Comparison of ENCODE assay signal across 27 mouse cellular contexts in genomic region chr19:40231074-40231738, GRCm38 (mm10). TPM values are rescaled to one million over a fixed set of nuclear protein-coding genes. Genes with fewer than 3 reads are reported as not detected.
DNase-seq lines count a peak whose midpoint lies in the region; ATAC-seq and TF ChIP-seq lines count a peak whose summit lies in the region.
"Had no signal": no experiment of that assay in that cellular context is flagged by ENCODE, and none has a peak within 500 bp of the region (broad histone marks: within the 10 kb centered on the region; RNA-seq: fewer than 3 reads in every experiment).

No protein-coding gene starts in this region.

- intact Hi-C loops in left cerebral cortex, postnatal 10 days (cut with DNase I) = loop anchor here (10.0 kb wide), 1 partner anchor 314 kb away; no protein-coding TSS in a partner anchor

- no peaks in the 10 kb centered on the region for H3K27me3 ChIP-seq in kidney, adult 2 months (replicated peaks; ENCODE audit: control insufficient read depth, insufficient read depth, low read length)
- H3K27me3 ChIP-seq in CH12.LX (replicated peaks) = no peaks in the 10 kb centered on the region
- H3K27me3 ChIP-seq in embryonic facial prominence, embryonic 14.5 days (replicated peaks; ENCODE audit: control insufficient read depth, insufficient read depth, low read length) = no peaks in the 10 kb centered on the region
- no peaks in the 10 kb centered on the region for H3K27me3 ChIP-seq in heart, embryonic 11.5 days (ENCODE audit: control insufficient read depth, insufficient read depth, low read length)
- H3K27me3 ChIP-seq: forebrain, embryonic 12.5 days; heart, embryonic 12.5 days; limb, embryonic 12.5 days; liver, embryonic 13.5 days; midbrain, embryonic 13.5 days had no signal

- H3K9ac ChIP-seq in CH12.LX (ENCODE audit: insufficient read depth, low read depth) = no peak overlapping the region
- H3K9ac ChIP-seq in ES-E14 (ENCODE audit: insufficient read depth, low read depth, low read length, poor library complexity, severe bottlenecking) = 0 out of 2 replicates have a peak overlapping the region, but pooled peaks have one; percentile 11
- no peak overlapping the region for H3K9ac ChIP-seq in embryonic facial prominence, embryonic 14.5 days (ENCODE audit: low read depth, low read length)
- no peak overlapping the region for H3K9ac ChIP-seq in heart, embryonic 11.5 days (ENCODE audit: low read depth, low read length)
- H3K9ac ChIP-seq: forebrain, embryonic 12.5 days; heart, embryonic 12.5 days; limb, embryonic 12.5 days; liver, embryonic 13.5 days; midbrain, embryonic 13.5 days had no signal

- no peak overlapping the region for H3K4me2 ChIP-seq in CH12.LX (ENCODE audit: insufficient read depth, low read depth, poor library complexity, severe bottlenecking)
- H3K4me2 ChIP-seq in embryonic facial prominence, embryonic 14.5 days (ENCODE audit: low read depth, low read length) = no peak overlapping the region; the same call in 1 of the 2 replicates
- no peak overlapping the region for H3K4me2 ChIP-seq in heart, embryonic 11.5 days
- H3K4me2 ChIP-seq: forebrain, embryonic 12.5 days; heart, embryonic 12.5 days; limb, embryonic 12.5 days; liver, embryonic 13.5 days; midbrain, embryonic 13.5 days had no signal

- TF ChIP-seq CTCF in kidney, adult 2 months (conservative IDR thresholded peaks at IDR 0.05; ENCODE audit: insufficient read depth, insufficient read length, low read depth, low read length) = no peak
- TF ChIP-seq CTCF in CH12.LX (conservative IDR thresholded peaks at IDR 0.05 in 1 of 2, IDR thresholded peaks at IDR 0.05 in 1 of 2; ENCODE audit: low read depth in 2 of 2, low read length in 2 of 2) = no peak

- no peak for ATAC-seq in embryonic facial prominence, embryonic 14.5 days (ENCODE audit: low read depth)
- no peak for ATAC-seq in heart, embryonic 11.5 days (replicated peaks; ENCODE audit: insufficient number of reproducible peaks, low FRiP score, low TSS enrichment)
- ATAC-seq: hindbrain, embryonic 16.5 days had no signal

- peak; percentile 40 for DNase-seq in kidney, adult 2 months
- no peak for DNase-seq in kidney, adult 18-20 months
- DNase-seq in CH12.LX (ENCODE audit: extremely low read depth) = no peak
- no peak for DNase-seq in ES-E14 (ENCODE audit: low read depth, low spot score)
- DNase-seq in embryonic facial prominence, embryonic 14.5 days (ENCODE audit: low spot score) = peak; percentile 29
- DNase-seq in right cerebral cortex, postnatal 14 days = no peak
- no peak for DNase-seq in left cerebral cortex, postnatal 10 days (ENCODE audit: extremely low spot score in 1 of 2, low spot score in 2 of 2)
- DNase-seq: adrenal gland, adult 8-10 months; cerebellum, adult 11-12 months; heart, postnatal 10 days; liver, embryonic 13.5 days; lung, adult 2 months; lung, postnatal 14 days; spleen, adult 18-20 months had no signal

- TF ChIP-seq RAD21 in CH12.LX (IDR thresholded peaks at IDR 0.05; ENCODE audit: low read depth, low read length) = no peak

- TF ChIP-seq EP300 in CH12.LX (IDR thresholded peaks at IDR 0.05; ENCODE audit: low read length) = no peak

- H3K4me1 ChIP-seq in kidney, adult 2 months (ENCODE audit: control insufficient read depth, insufficient read depth, low read length) = no peaks in the 10 kb centered on the region
- H3K4me1 ChIP-seq in CH12.LX (ENCODE audit: control insufficient read depth in 1 of 2, insufficient read depth in 2 of 2) (peaks cover 6% of the 10 kb centered on the region in 2 experiments; a peak in 2 of 4 replicates), ES-E14 (ENCODE audit: control insufficient read depth in 2 of 2, insufficient read depth in 2 of 2, low read length in 2 of 2, poor library complexity in 1 of 2) (peaks cover 3 to 8% of the 10 kb centered on the region in 2 experiments; a peak in 1 of 4 replicates)
- H3K4me1 ChIP-seq in embryonic facial prominence, embryonic 14.5 days (ENCODE audit: control insufficient read depth, insufficient read depth, low read length) = 0 out of 2 replicates have a peak, but pooled peaks cover 3% of the 10 kb centered on the region
- H3K4me1 ChIP-seq in heart, embryonic 11.5 days (ENCODE audit: control insufficient read depth, insufficient read depth, low read length) = no peaks in the 10 kb centered on the region
- H3K4me1 ChIP-seq: forebrain, embryonic 12.5 days; heart, embryonic 12.5 days; hindbrain, embryonic 10.5 days; limb, embryonic 12.5 days; midbrain, embryonic 13.5 days had no signal

- H3K36me3 ChIP-seq in kidney, adult 2 months (ENCODE audit: control insufficient read depth, insufficient read depth, low read length) = no peaks in the 10 kb centered on the region
- H3K36me3 ChIP-seq in CH12.LX (replicated peaks in 1 of 2; ENCODE audit: control insufficient read depth in 1 of 2, insufficient read depth in 1 of 2, low read length in 1 of 2) (peaks cover 2 to 26% of the 10 kb centered on the region in 2 experiments), ES-E14 (ENCODE audit: control insufficient read depth, insufficient read depth, low read length, poor library complexity, severe bottlenecking) (peaks cover 12% of the 10 kb centered on the region; the same call in 1 of the 2 replicates)
- H3K36me3 ChIP-seq in embryonic facial prominence, embryonic 14.5 days (ENCODE audit: control insufficient read depth, insufficient read depth, low read length) = no peaks in the 10 kb centered on the region
- peaks cover 14% of the 10 kb centered on the region for H3K36me3 ChIP-seq in heart, embryonic 11.5 days (ENCODE audit: control insufficient read depth, insufficient read depth, low read length)
- H3K36me3 ChIP-seq: forebrain, embryonic 12.5 days; hindbrain, embryonic 10.5 days; limb, embryonic 12.5 days; midbrain, embryonic 13.5 days had no signal

- no peak overlapping the region for H3K27ac ChIP-seq in kidney, adult 2 months (ENCODE audit: insufficient read depth, low read depth, low read length)
- H3K27ac ChIP-seq in CH12.LX (ENCODE audit: insufficient read depth, low read depth) (no peak overlapping the region), ES-E14 (ENCODE audit: insufficient read depth, low read depth, low read length, poor library complexity, severe bottlenecking) (peak overlapping the region; percentile 49; the same call in 1 of the 2 replicates)
- H3K27ac ChIP-seq in embryonic facial prominence, embryonic 14.5 days (replicated peaks; ENCODE audit: low read depth, low read length) = no peak overlapping the region
- no peak overlapping the region for H3K27ac ChIP-seq in heart, embryonic 11.5 days (ENCODE audit: low read depth, low read length)
- H3K27ac ChIP-seq: forebrain, embryonic 12.5 days; hindbrain, embryonic 10.5 days; limb, embryonic 12.5 days; liver, embryonic 13.5 days; midbrain, embryonic 13.5 days had no signal

- WGBS in kidney, adult 2 months = 71% methylated on average over 13 of the region's 13 CpGs
- 70% methylated on average over 13 of the region's 13 CpGs for WGBS in embryonic facial prominence, embryonic 14.5 days
- 85% methylated on average over 13 of the region's 13 CpGs for WGBS in heart, embryonic 11.5 days (ENCODE audit: insufficient replicate concordance)

- H3K4me3 ChIP-seq in kidney, adult 2 months (ENCODE audit: insufficient read depth, low read depth, low read length) = no peak overlapping the region
- H3K4me3 ChIP-seq in CH12.LX (replicated peaks in 1 of 3; ENCODE audit: low read depth in 2 of 3, low read length in 2 of 3, poor library complexity in 1 of 3) (no peak overlapping the region), ES-E14 (ENCODE audit: insufficient read depth in 1 of 2, low read depth in 1 of 2, low read length in 2 of 2, poor library complexity in 1 of 2, severe bottlenecking in 1 of 2) (no peak overlapping the region)
- H3K4me3 ChIP-seq in embryonic facial prominence, embryonic 14.5 days (ENCODE audit: low read depth, low read length) = no peak overlapping the region
- no peak overlapping the region for H3K4me3 ChIP-seq in heart, embryonic 11.5 days (ENCODE audit: low read depth, low read length)
- H3K4me3 ChIP-seq: forebrain, embryonic 12.5 days; heart, embryonic 12.5 days; hindbrain, embryonic 10.5 days; limb, embryonic 12.5 days; liver, embryonic 13.5 days; midbrain, embryonic 13.5 days had no signal

- no peaks in the 10 kb centered on the region for H3K9me3 ChIP-seq in CH12.LX (replicated peaks; ENCODE audit: low read length)
- H3K9me3 ChIP-seq in ES-E14 (ENCODE audit: control insufficient read depth, insufficient read depth, low read depth, low read length) = no peaks in the 10 kb centered on the region
- H3K9me3 ChIP-seq in embryonic facial prominence, embryonic 14.5 days (ENCODE audit: control insufficient read depth, low read length) = no peaks in the 10 kb centered on the region
- no peaks in the 10 kb centered on the region for H3K9me3 ChIP-seq in heart, embryonic 11.5 days (replicated peaks; ENCODE audit: control insufficient read depth, low read length)
- H3K9me3 ChIP-seq: forebrain, embryonic 12.5 days; heart, embryonic 12.5 days; hindbrain, embryonic 10.5 days; limb, embryonic 12.5 days; liver, embryonic 13.5 days; midbrain, embryonic 13.5 days had no signal

- TF ChIP-seq POLR2A in kidney, adult 2 months (IDR thresholded peaks at IDR 0.05; ENCODE audit: low read depth, low read length) = no peak
- no peak for TF ChIP-seq POLR2A in CH12.LX (IDR thresholded peaks at IDR 0.05; ENCODE audit: low read depth, low read length)

- dilution Hi-C loops in CH12.LX (cut with MboI; ENCODE audit: extremely low pct_ligation_motif_present, extremely low pct_unique_long_range_greater_than_20kb, low sequenced_read_pairs) = no loop called here

- H3K79me2 ChIP-seq in CH12.LX (replicated peaks; ENCODE audit: control insufficient read depth, extremely low read depth, insufficient read depth, poor library complexity, severe bottlenecking) = no peaks in the 10 kb centered on the region

- in situ Hi-C loops in CH12.LX (cut with MboI; ENCODE audit: low pct_ligation_motif_present, low pct_unique_long_range_greater_than_20kb, low sequenced_read_pairs) (loop anchor here (25.0 kb wide), 1 partner anchor 1244 kb away; no protein-coding TSS in a partner anchor), ES-E14 (cut with MboI; ENCODE audit: low sequenced_read_pairs in 2 of 2, unreplicated experiment in 2 of 2) (loop anchor here in 1 of 2 experiments (25.0 kb wide), 1 partner anchor 1244 kb away; no protein-coding TSS in a partner anchor)

RNA-seq across cellular contexts. Expression of gene Pdlim1, which starts 40.4 kb away (rescaled TPM):
- polyA plus RNA-seq in kidney, adult 2 months (2012; rRNA removed) = 15.4 and 25.7 TPM in 2 replicates
- total RNA-seq in CH12.LX (2012; rRNA removed) (16.4 and 18.7 TPM in 2 replicates), CH12.LX (2014; rRNA removed) (14.3 and 15.1 TPM in 2 replicates), ES-E14 (2012; rRNA removed) (53.5 and 59.7 TPM in 2 replicates)
- 54.9 and 57.0 TPM in 2 replicates for polyA plus RNA-seq in CH12.LX (2012; ENCODE audit: insufficient read length, low read depth)
- polyA plus RNA-seq in embryonic facial prominence, embryonic 14.5 days (2014; fragmentation: Nextera tagmentation; extraction: Ambion mirVana) = 143 and 150 TPM in 2 replicates
- 318 and 322 TPM in 2 replicates for polyA plus RNA-seq in heart, embryonic 11.5 days (2014; fragmentation: Nextera tagmentation; extraction: Ambion mirVana)
- 1 to 10 TPM; 6.8 to 8.0 TPM for total RNA-seq in left cerebral cortex, postnatal 10 days (2021)

RNA-seq across cellular contexts. Expression of gene Cyp2c70, which starts 44.1 kb away (rescaled TPM):
- polyA plus RNA-seq in kidney, adult 2 months (2012; rRNA removed) = not detected in 2 replicates
- not detected in 2 replicates for total RNA-seq in CH12.LX (2012; rRNA removed)
- total RNA-seq in CH12.LX (2014; rRNA removed) = not detected in 2 replicates
- not detected in 2 replicates for polyA plus RNA-seq in CH12.LX (2012; ENCODE audit: insufficient read length, low read depth)
- total RNA-seq in ES-E14 (2012; rRNA removed) = not detected in 2 replicates
- polyA plus RNA-seq in embryonic facial prominence, embryonic 14.5 days (2014; fragmentation: Nextera tagmentation; extraction: Ambion mirVana) = not detected in 2 replicates
- not detected in 2 replicates for polyA plus RNA-seq in heart, embryonic 11.5 days (2014; fragmentation: Nextera tagmentation; extraction: Ambion mirVana)
- 1 to 10 TPM; 3.7 to 4.3 TPM for total RNA-seq in left cerebral cortex, postnatal 10 days (2021)
- total RNA-seq: megakaryocyte progenitor cell, adult 5-6 weeks; monocyte, adult 5-6 weeks had no signal
- polyA plus RNA-seq: C2C12; forebrain, embryonic 12.5 days; heart, embryonic 12.5 days; hindbrain, embryonic 10.5 days; hindbrain, embryonic 16.5 days; limb, embryonic 12.5 days; midbrain, embryonic 13.5 days; neural tube, embryonic 11.5 days; thymus, postnatal 0 days; urinary bladder, adult 2 months had no signal

Comparison
In these comparisons a context has a peak if more than half of its experiments do, and no peak if none do; other contexts are left out.
1. DNase-seq: peak in kidney, adult 2 months (single experiment) and embryonic facial prominence, embryonic 14.5 days (single experiment); none in kidney, adult 18-20 months (single experiment), CH12.LX (single experiment), ES-E14 (single experiment), right cerebral cortex, postnatal 14 days (single experiment) and left cerebral cortex, postnatal 10 days (0 of 2).